Mouse (Mus musculus): ENCODE measurements around the gene Cabp2.
"Not testable (repeated sequence)": the region's sequence is repeated elsewhere in the genome, so short reads cannot be mapped to it uniquely, and the experiment has no call there.

The Cabp2 gene

GRCm38 (mm10) chr19:4122411-4123370, 41.3 kb downstream of the Cabp2 start:
- no peak for DNase-seq (ENCODE audit: low read depth, low spot score)

DNA sequence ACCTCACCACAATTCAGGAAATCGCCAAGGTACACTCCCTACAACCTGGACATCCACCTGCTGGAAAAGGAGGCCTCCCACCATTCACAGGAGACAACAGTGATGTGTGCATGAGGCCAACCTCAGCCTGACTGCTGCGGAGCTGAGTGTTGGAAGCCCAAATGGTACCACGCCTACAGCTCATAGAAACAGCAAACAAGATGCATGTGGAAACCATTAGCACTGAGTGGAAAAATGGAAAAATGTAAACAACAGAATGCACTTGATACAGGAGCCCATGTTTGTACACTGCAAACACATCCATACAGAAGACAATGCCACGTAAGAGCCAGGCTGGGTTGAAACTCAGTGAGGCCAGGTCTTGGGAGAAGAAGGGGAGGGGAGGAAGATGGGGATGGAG, 43.1 kb downstream of the Cabp2 start:
- no peak for DNase-seq (ENCODE audit: low read depth, low spot score)

DNA sequence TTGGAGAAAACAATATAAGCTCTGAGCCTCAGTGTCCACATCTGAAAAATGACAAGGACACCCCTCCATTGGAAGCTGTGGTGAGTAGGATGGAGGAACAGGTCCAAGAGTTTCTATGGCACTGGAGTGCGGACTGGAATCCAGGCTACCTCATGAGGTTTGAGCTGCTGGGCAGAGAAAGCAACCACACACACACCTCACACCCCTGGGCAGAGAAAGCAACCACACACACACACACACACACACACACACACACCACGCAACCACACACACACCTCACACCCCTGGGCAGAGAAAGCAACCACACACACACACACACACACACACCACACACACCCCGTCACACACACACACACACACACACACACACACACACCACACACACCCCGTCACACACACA, 43.9 kb downstream of the Cabp2 start:
- not testable (repeated sequence) for DNase-seq (ENCODE audit: low read depth, low spot score)

DNA sequence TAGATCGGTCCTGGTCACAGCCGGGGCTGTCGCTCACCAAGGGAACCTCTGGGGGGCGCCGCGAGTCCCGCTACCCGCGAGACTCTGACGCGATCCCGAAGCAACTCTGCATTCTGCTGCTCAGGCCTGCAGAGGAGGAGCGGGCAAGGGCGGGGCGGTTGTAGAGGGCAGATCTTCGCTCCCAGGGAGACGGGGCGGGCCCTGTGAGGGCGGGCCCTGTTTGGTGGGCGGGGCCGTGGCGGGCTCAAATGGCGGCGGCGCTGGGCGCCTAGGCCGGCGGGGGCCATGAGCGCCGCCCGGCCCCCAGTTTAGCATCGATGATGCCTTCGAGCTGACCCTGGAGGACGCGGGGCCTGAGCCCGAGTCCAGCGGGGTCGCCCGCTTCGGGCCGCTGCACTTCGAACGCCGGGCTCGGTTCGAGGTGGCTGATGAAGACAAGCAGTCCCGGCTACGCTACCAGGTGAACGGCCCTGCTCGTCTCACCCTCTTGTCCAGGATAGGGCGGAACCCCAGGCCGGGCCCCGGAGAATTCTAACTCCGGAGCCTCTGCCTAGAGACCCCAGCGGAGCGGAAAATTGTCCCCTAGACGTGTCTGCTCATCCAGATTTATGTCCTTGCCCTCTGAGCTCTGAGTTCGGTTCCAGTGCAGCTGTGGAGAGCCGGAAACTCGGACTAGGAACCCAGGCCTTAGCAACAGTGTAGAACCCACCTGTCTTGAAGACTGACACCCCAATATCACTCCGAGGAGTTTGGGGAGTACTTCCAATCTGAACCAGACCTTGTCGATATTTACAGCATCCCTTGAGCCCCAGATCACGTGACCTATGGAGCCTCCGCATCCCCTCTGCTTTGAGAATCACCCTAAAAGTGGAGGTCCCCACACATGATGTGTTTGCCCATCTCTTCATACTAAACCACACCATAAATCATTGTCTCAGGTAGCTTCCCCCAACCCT, 44.6 kb downstream of the Cabp2 start, which contains the start of gene Aip:
Aip (minus strand) TSS at position 118 of the 956 bp plus-strand sequence.
- DNase-seq (ENCODE audit: low read depth, low spot score), result peak; percentile 97

GRCm38 (mm10) chr19:4126759-4127495, 45.5 kb downstream of the Cabp2 start:
- no peak for DNase-seq (ENCODE audit: low read depth, low spot score)

GRCm38 (mm10) chr19:4129462-4129861, 48.1 kb downstream of the Cabp2 start:
- DNase-seq (ENCODE audit: low read depth, low spot score), result no peak

GRCm38 (mm10) chr19:4130106-4130505, 48.7 kb downstream of the Cabp2 start:
- no peak for DNase-seq (ENCODE audit: low read depth, low spot score)

DNA sequence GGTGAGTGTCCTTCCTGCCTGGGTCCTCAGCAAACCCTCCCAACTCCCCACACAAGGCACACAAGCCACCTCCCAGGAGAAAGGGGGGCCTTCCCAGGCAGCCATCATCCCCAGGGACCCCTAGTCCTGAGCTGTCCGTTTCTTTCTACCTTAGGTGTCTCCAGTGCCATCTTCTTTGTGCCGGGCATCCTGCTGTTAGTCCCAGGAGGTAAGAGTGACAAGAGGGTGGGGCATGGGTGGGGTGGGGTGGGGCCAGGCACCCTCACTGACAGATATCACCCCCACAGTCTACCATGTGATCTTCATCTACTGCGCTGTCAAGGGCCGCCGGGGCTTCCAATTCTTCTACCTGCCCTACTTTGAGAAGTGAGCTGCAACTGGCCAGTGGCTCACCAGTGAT, 49.7 kb downstream of the Cabp2 start:
- DNase-seq (ENCODE audit: low read depth, low spot score), result no peak

GRCm38 (mm10) chr19:4131768-4132167, 50.4 kb downstream of the Cabp2 start:
- no peak for DNase-seq (ENCODE audit: low read depth, low spot score)

DNA sequence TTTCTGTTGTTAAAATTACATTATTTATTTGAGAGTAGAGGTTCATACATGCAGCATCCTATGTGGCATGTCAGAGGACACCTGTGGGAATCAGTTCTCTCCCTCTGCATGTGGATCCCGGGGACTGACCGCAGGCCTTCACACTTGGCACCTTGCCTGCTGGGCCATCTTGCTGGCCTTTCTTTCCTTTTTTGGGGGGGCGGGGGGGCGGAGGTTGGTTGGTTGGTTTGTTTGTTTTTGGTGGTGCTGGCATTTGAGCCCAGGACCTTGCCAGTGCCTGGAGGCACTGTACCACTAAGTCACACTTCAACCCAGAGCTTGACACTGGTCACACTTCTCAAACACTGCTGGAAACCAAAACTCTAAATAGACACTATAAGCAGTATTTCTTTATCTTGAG, 53.0 kb downstream of the Cabp2 start:
- no peak for DNase-seq (ENCODE audit: low read depth, low spot score)

DNA sequence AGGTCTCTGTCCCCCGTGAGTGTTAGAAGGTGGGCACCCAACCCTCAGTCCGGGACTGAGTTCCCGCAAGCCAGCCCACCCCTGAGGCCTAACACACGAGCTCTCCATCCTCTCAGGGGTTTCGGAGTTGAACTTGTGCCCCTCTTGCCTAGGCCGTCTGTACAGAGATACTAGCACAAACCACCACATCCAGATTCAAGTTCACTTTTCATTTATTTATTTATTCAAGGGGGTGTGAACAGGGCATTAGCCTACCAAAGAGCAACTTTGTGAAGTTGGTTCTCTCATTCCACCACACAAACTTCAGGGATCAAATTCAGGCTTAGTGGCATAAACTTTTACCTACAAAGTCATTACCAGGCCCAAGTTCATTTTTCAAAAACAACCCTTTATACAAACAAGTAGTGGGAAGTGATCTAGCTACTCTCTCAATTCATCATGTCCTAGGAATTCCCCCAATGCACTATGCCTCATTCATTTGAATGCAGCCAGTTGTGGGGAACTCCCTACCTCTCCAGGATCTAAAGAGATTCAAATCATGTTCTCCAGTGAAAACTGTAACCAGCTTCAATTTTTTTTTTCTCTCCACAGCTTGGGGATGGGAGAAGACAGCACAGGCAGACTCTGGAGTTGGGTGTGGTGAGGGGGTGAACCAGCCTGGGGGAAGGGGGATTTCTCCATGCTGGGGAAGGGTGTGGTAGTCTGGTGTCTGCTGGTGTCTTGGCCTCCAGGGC, 54.0 kb downstream of the Cabp2 start:
- DNase-seq (ENCODE audit: low read depth, low spot score), result not testable (repeated sequence)

- not testable (repeated sequence) for DNase-seq (ENCODE audit: low read depth, low spot score)
Measured at GRCm38 (mm10) chr19:4135963-4136345, 54.6 kb downstream of the Cabp2 start.

GRCm38 (mm10) chr19:4136463-4136862, 55.1 kb downstream of the Cabp2 start:
- no peak for DNase-seq (ENCODE audit: low read depth, low spot score)

All from forelimb bud, embryonic 11.5 days (tissue).